Mouse (Mus musculus) bone marrow, adult 2 months (tissue): ENCODE results near the gene Vstm2a. TPM values are rescaled to one million over a fixed set of nuclear protein-coding genes. Genes with fewer than 3 reads are reported as not detected.

ENCODE experiments used
- H3K27ac ChIP-seq: fragments of 200-500 bp; 2 replicates; pipeline ENCODE4 v1.5.1; 2012; ENCODE audit warnings: low read depth, mild to moderate bottlenecking, control low read depth, inconsistent platforms, low read length; ENCODE audit not compliant: control insufficient read depth, poor library complexity, insufficient read depth
- H3K4me1 ChIP-seq: fragments of 200-500 bp; 2 replicates; pipeline ENCODE4 v1.6.1; 2011; ENCODE audit warnings: low read length; ENCODE audit not compliant: control insufficient read depth, insufficient read depth
- H3K4me3 ChIP-seq: fragments of 200-500 bp; replicated peaks from 2 replicates; pipeline ENCODE3; 2011; ENCODE audit warnings: mild to moderate bottlenecking, low read depth, low read length, control low read depth; ENCODE audit not compliant: control insufficient read depth
- CTCF ChIP-seq: fragments of 200-500 bp; IDR thresholded peaks from 2 replicates; pipeline ENCODE4 v1.5.1; 2011; ENCODE audit warnings: low read length, control low read depth; ENCODE audit not compliant: control insufficient read depth, insufficient read depth
- POLR2A ChIP-seq: fragments of 200-500 bp; IDR thresholded peaks from 2 replicates; pipeline ENCODE4 v1.6.1; 2011; ENCODE audit warnings: low read depth, mild to moderate bottlenecking, control low read depth, low read length, borderline replicate concordance; ENCODE audit not compliant: control insufficient read depth
- WGBS: fragments of 180-500 bp; shearing (Covaris S2); methylation state at CpG from one replicate; pipeline ENCODE4 v1.1.7; 2018; 5-methylcytosine and 5-hydroxymethylcytosine counted together
- polyA plus RNA-seq: library from polyadenylated mRNA; stranded (reverse); fragments of >200 nt; gene quantifications from 2 replicates; pipeline ENCODE4 v1.2.4, GENCODE M21; 2011; ENCODE audit warnings: low replicate concordance; ENCODE audit not compliant: missing spikeins, insufficient read depth, insufficient read length

The Vstm2a gene
- polyA plus RNA-seq, 1 experiment = not detected

- no peak for TF ChIP-seq POLR2A
- no peak for TF ChIP-seq CTCF
- 73% methylated on average over 8 of the region's 8 CpGs for WGBS
- Histone ChIP-seq H3K27ac (no peak overlapping the region), H3K4me1 (no peaks in the 10 kb centered on the region), H3K4me3 (no peak overlapping the region)
Observed at GRCm38 (mm10) chr11:16366852-16367587, 109.5 kb downstream of the Vstm2a start.

- Histone ChIP-seq H3K4me3 (no peak overlapping the region), H3K4me1 (no peaks in the 10 kb centered on the region), H3K27ac (no peak overlapping the region)
- 35% methylated on average over 2 of the region's 2 CpGs for WGBS
- TF ChIP-seq POLR2A = no peak
- no peak for TF ChIP-seq CTCF
Observed at GRCm38 (mm10) chr11:16403627-16404026, 146.1 kb downstream of the Vstm2a start.

GRCm38 (mm10) chr11:16411736-16412135, 154.2 kb downstream of the Vstm2a start:
- H3K4me1 ChIP-seq = no peaks in the 10 kb centered on the region
- no peak overlapping the region for H3K4me3 ChIP-seq
- TF ChIP-seq POLR2A (no peak), CTCF (no peak)
- H3K27ac ChIP-seq = no peak overlapping the region
- WGBS = 7% methylated on average over 1 of the region's 1 CpGs

GRCm38 (mm10) chr11:16412609-16413008, 155.1 kb downstream of the Vstm2a start:
- Histone ChIP-seq H3K4me1 (no peaks in the 10 kb centered on the region), H3K27ac (no peak overlapping the region), H3K4me3 (no peak overlapping the region)
- 23% methylated on average over 4 of the region's 4 CpGs for WGBS
- no peak for TF ChIP-seq POLR2A
- no peak for TF ChIP-seq CTCF

- no peak overlapping the region for H3K4me3 ChIP-seq
- TF ChIP-seq CTCF = no peak
- no peak for TF ChIP-seq POLR2A
- WGBS = 35% methylated on average over 1 of the region's 1 CpGs
- no peak overlapping the region for H3K27ac ChIP-seq
- H3K4me1 ChIP-seq = no peaks in the 10 kb centered on the region
Observed at GRCm38 (mm10) chr11:16413077-16413644, 155.6 kb downstream of the Vstm2a start.

GRCm38 (mm10) chr11:16439548-16440251, 182.2 kb downstream of the Vstm2a start:
- H3K4me1 ChIP-seq = no peaks in the 10 kb centered on the region
- WGBS = 74% methylated on average over 7 of the region's 7 CpGs
- no peak overlapping the region for H3K4me3 ChIP-seq
- H3K27ac ChIP-seq = no peak overlapping the region
- TF ChIP-seq POLR2A (no peak), CTCF (no peak)
